Mouse (Mus musculus) neutrophil, adult 5-6 weeks (primary cell): ENCODE measurements at regions not wholly inside any gene's neighbourhood (a gene's known extent, or its start where the extent isn't known, plus 50 kb on each side); places are given as distances from the start of the nearest gene placed in this dataset.

Experiments
- ATAC-seq: fragments of 151-379, 151-347 bp; 2 replicates; pipeline ENCODE4 v1.8.0; 2017; ENCODE audit warnings: mild to moderate bottlenecking, moderate TSS enrichment; ENCODE audit not compliant: insufficient number of reproducible peaks, poor library complexity, low FRiP score, severe bottlenecking; ENCODE audit errors: extremely low read depth

- ATAC-seq = no peak
Measured at GRCm38 (mm10) chr8:35933186-35934114, 167.9 kb downstream of the Gm19410 start.

GRCm38 (mm10) chr8:35934115-35934607 lies 168.6 kb downstream of the Gm19410 start:
- no peak for ATAC-seq

DNA sequence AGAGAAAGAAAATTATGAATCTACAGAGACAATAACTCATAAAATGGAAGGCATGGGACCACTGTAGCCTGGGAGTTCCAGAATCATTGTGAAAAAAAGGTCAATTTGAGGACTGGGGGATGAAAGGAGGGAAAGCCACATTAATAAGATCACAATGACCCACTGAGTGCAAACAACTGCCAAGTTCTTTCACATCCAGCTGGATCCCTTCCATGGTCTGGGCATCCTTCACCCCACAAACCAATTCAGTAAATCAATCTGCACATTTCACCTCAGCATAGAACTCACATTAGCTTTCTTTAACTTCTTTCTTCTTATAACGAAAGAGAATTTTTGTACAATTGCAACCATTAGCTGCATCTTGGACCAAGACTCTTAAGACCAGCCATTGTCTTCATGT lies 169.4 kb downstream of the Gm19410 start:
- ATAC-seq = no peak

- ATAC-seq = no peak
Measured at GRCm38 (mm10) chr8:35939199-35939598, 173.6 kb downstream of the Gm19410 start.

- ATAC-seq = no peak
Measured at GRCm38 (mm10) chr8:35942515-35942914, 176.9 kb downstream of the Gm19410 start.

GRCm38 (mm10) chr8:35943686-35944085 lies 178.1 kb downstream of the Gm19410 start:
- no peak for ATAC-seq

DNA sequence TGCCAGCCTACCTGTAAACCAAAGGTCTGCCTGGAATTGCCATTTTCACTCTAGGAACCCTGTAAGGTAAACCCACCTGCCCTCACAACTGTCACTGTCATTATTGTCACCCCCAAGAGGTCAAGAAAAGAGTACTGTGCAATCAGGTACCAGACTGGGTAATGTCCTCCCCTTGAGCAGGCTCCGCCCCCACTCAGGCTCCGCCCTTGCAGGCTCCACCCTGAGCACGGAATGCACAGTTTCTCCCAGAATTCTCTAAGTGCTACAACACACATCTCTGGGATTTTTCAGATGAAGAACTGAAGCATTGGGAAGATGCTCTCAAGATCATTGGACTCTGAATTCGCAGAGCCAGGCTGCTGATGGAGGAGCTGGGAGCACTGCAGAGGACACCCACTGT lies 178.9 kb downstream of the Gm19410 start:
- ATAC-seq = no peak

DNA sequence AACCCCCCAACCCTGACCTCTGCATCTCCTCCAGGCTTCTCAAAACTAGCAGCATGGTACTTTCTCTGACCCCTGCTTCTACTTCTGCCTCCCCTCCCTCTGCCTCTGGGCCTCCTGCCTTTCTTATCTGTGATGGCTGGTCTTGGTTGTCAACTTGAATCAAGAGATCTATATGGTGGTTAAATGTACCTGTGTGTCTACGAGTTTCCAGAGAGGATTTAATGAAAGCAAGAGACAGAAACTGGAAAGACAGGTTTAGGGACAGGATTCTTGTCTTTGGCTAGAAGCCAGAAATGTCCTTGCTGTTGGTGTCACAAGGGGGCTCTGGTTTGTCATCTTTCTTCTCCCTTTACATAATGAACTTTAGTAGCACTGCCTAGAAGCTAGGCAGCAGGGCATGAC lies 180.9 kb downstream of the Gm19410 start:
- ATAC-seq = no peak

- ATAC-seq = no peak
Measured at GRCm38 (mm10) chr8:35948146-35948545, 182.6 kb downstream of the Gm19410 start.

GRCm38 (mm10) chr8:35948751-35949183 lies 183.2 kb downstream of the Gm19410 start:
- no peak for ATAC-seq

- ATAC-seq = no peak
Measured at GRCm38 (mm10) chr8:35955506-35955905, 189.9 kb downstream of the Gm19410 start.

DNA sequence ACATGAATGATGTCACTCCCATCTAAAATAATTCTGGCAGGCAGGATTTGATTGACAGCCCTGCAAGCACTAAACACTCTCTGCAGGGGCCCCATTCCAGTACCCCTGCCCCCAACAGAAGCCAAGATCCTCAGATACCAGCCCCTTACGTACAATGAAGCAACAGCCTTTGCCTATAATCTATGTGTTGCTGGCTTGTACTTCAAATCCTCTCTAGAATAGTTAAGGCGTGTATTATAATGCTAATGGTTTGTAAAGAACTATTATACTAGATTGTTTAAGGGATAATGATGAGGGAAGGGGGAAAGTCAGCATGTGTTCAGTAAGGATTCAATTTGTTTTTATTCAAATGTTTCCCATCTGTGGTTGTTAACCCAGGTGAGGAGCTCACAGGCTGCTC lies 190.7 kb downstream of the Gm19410 start:
- no peak for ATAC-seq

DNA sequence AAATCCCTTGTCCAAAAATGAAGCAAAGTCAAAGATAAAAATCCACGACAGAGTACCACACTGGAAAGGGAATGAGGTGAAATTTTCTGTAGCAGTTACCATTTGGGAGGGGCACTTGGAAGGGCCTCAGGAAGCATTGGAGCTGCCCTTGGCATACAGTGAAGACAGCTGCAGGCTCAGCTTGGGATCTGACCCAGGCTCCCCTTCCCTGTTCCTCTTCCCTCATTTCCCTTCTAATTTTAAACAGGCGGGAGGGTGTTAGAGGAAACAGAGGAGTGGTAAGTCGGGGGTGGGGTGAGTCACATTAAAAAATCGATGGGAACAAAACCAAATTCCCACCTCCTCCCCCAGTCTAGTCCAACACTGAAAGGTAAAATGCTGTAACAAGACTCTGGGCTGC lies 193.6 kb downstream of the Gm19410 start:
- no peak for ATAC-seq

DNA sequence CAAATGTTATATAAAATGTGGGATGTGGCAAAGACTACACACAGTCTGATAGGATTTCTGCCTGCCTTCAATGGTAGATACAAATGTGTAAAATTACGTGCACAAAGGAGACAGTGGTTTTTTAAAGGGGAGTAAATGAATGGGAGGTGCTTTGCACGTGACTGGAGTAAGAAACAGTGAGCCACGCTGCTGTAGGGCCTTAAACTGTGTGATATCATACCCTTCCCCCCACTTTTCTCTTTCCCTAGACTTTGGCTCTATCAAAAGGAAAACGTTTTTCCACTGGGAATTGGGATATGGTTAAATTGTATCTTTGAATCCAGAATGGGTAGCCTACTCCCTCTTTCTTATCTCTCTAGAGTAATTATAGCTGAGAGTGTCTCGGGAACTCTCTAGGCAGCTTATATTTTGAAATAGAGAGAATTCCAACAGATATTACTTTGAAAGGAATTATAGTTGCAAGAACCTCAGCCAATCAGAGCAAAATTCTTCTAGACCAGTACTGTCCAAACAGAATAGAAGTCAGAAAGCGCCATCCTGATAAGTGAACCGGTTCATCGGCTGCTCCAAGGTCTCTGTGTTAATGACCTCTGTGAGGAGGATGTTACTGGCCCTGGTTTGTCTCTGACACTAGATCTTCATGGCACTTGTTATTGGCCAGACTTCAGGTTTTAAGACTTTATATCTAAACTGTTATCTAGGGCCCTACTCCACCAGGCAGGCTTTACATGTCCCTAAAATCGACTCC lies 195.5 kb downstream of the Gm19410 start:
- no peak for ATAC-seq

DNA sequence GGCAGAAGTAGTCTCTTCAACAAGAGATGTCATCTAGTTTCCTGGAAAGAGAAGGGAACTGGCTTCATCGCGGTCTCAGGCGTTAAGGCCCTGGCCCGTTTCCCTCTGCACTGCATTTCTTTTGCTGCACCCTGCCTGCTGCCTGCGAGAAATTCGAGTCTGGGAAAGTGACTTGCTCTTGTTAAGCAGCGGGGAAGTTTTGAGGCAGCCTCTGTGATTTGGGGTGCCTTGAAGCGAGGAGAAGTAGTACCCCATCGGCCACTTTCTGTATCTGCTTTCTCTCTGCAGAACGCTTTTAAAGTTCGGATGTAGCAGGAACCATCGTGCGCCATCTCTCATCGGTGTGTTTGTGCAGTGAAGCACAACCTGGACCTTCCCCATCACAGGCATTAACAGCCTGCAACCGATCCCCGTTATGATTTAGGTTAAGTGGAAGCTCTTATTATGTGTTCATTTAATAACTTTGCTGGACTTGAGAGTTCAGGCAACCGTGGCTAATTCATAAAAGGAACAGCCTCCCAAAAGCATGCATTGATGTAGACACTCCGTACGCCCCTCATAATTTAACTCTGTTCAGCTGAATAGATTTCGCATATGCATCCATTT lies 196.1 kb downstream of the Gm19410 start:
- ATAC-seq = no peak

GRCm38 (mm10) chr8:35964932-35965331 lies 199.3 kb downstream of the Gm19410 start:
- no peak for ATAC-seq

DNA sequence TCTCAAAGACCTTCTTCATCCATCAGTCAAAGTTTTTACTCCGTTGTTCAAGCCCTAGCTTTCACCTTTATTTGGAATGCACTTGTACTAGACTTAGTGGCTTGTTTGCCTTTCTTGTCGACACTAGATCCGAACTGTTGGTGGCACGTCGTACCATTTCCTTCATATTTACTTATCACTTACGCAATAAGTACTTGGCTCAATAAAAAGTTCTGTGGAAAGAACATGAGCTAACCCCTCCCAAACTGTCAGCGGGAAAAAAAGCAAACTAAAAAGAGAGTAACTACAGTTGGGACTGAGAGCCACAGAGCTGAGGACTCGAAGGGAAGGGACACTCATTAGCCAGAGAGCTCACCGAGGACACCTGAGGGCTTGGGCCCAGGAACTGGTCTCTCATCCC lies 202.8 kb downstream of the Gm19410 start:
- ATAC-seq = no peak

DNA sequence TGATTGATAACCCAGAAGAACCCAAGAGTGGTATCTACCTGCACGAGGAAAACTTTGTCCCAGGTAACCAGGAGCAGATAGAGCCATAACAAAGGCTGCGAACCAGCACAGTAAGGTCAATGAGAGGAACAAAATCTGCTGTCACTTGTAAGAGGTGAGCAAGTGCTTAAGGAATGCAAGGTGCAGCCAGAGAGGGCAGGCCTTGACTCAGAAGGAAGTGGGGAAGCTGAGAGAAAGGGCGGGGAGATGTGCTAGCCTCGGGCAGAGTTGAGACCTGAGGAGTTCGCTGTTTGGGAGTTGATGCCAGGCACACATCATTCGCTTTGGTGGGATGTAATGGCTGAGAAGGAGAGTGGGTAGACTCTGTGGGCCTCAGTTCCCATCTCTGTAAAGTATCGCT lies 205.5 kb downstream of the Gm19410 start:
- ATAC-seq = no peak

DNA sequence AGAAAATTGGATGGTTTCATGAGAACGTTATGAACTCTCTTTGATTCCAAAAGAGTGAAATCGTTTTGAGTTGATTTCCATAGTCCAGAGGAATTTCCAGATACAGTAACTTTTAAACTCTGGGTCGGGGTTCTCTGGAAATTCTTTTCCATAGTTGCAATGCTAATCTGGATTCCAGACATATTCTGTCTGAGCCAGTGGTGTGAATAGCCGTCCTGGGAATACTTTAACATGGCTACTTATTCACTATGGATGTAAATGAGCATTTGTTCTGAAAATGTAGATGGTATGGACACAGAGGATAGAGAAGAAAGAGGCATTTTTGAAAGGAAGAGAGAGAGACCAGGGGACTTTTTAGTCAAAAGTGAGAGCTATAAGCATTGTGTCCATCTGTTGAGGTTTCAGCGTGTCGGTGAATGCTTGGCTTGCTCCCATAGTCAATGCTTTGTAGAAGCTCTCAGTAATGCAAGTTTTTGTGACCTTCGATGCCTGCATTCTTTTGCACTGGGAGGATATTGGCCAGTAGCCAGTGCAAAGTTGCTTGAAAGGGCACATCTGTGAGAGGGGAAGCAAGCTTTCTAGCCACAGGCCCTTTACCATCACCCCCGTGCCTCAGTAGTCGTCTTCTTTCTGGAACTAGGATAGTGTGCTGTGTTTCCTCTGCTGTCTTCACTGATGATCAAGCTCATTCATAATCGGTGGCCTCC lies 208.9 kb downstream of the Gm19410 start:
- ATAC-seq = no peak
